Mouse (Mus musculus) stomach, postnatal 0 days (tissue): ENCODE results near the gene Map3k3. TPM values are rescaled to one million over a fixed set of nuclear protein-coding genes. Genes with fewer than 3 reads are reported as not detected.
"Not testable (repeated sequence)": the region's sequence is repeated elsewhere in the genome, so short reads cannot be mapped to it uniquely, and the experiment has no call there.

ENCODE experiments used
- ATAC-seq: fragments of 200-750 bp; cut with Nextera tagmentation; 2 replicates; pipeline ENCODE4 v1.8.0; 2017; ENCODE audit not compliant: low FRiP score, low TSS enrichment
- DNase-seq: peaks from one replicate; pipeline ENCODE4 v3.0.0-alpha.2; 2016; ENCODE audit warnings: low spot score
- H3K27ac ChIP-seq: fragments of 300-500 bp; sonication (generic); replicated peaks from 2 replicates; pipeline ENCODE4 v1.5.1; 2014; ENCODE audit warnings: mild to moderate bottlenecking, control low read depth
- H3K27me3 ChIP-seq: fragments of 300-500 bp; sonication (generic); 2 replicates; pipeline ENCODE4 v1.6.1; 2014; ENCODE audit warnings: low read length; ENCODE audit not compliant: control insufficient read depth, insufficient read depth
- H3K36me3 ChIP-seq: fragments of 300-500 bp; sonication (generic); 2 replicates; pipeline ENCODE4 v1.6.1; 2014; ENCODE audit warnings: low read length, mixed read lengths; ENCODE audit not compliant: control insufficient read depth, insufficient read depth
- H3K4me1 ChIP-seq: fragments of 300-500 bp; sonication (generic); replicated peaks from 2 replicates; pipeline ENCODE4 v1.6.1; 2014; ENCODE audit warnings: antibody characterized with exemption; ENCODE audit not compliant: control insufficient read depth, insufficient read depth
- H3K4me2 ChIP-seq: fragments of 300-500 bp; sonication (generic); replicated peaks from 2 replicates; pipeline ENCODE4 v1.6.1; 2014; ENCODE audit warnings: low read depth, mild to moderate bottlenecking, control low read depth, moderate library complexity
- H3K4me3 ChIP-seq: fragments of 300-500 bp; sonication (generic); 2 replicates; pipeline ENCODE4 v1.5.1; 2014; ENCODE audit warnings: low read depth, low read length, control low read depth
- H3K9ac ChIP-seq: fragments of 300-500 bp; sonication (generic); 2 replicates; pipeline ENCODE4 v1.6.1; 2014; ENCODE audit warnings: mild to moderate bottlenecking, low read length, control low read depth, mixed read lengths
- H3K9me3 ChIP-seq: fragments of 300-500 bp; sonication (generic); 2 replicates; pipeline ENCODE4 v1.6.1; 2016; ENCODE audit warnings: low read length; ENCODE audit not compliant: control insufficient read depth
- CTCF ChIP-seq: IDR thresholded peaks from 2 replicates; pipeline ENCODE4 v1.5.1; 2016; ENCODE audit warnings: antibody characterized with exemption, low read depth, mild to moderate bottlenecking, moderate library complexity
- EP300 ChIP-seq: optimal IDR thresholded peaks from 2 replicates; pipeline ENCODE3; 2016; ENCODE audit warnings: antibody characterized with exemption
- WGBS: fragments of 180-500 bp; shearing (Covaris S2); extraction: QIAGEN DNeasy Blood & Tissue Kit; methylation state at CpG from one replicate; pipeline ENCODE4 v1.1.7; 2014; 5-methylcytosine and 5-hydroxymethylcytosine counted together
- polyA plus RNA-seq: library from polyadenylated mRNA; unstranded; fragments of >200 nt; fragmentation: Nextera tagmentation; extraction: Ambion mirVana; gene quantifications from 2 replicates; pipeline ENCODE4 v1.2.1, GENCODE M21; 2015

Map3k3 gene
- polyA plus RNA-seq, 1 experiment from 2014 or later, result 8.7 TPM

DNA sequence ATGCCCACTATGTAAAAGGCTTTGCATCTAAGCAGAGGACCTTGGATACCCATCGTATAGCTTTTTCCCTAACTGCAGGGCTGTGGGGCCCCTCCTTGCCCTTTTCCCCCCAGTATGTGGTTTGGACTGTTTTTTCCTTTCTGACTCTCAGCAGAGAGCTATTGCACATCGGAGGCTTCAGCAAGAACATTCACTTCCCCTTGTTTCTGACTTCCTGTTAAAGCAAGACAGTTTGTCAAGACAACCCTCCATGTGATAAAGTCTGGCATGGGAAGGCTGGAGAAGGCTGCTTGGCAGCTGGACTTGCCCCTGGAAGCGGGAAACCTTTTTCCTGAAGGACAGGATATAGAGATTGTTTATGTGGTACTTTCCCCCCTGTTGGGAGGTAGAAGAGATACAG is 38.3 kb downstream of the Map3k3 start:
- Histone ChIP-seq H3K9me3 (no peaks in the 10 kb centered on the region), H3K27ac (no peak overlapping the region), H3K9ac (no peak overlapping the region), H3K4me2 (no peak overlapping the region), H3K4me3 (no peak overlapping the region), H3K27me3 (no peaks in the 10 kb centered on the region), H3K4me1 (no peaks in the 10 kb centered on the region), H3K36me3 (peaks cover 8% of the 10 kb centered on the region)
- ATAC-seq, result no peak
- TF ChIP-seq CTCF, result no peak
- TF ChIP-seq EP300, result no peak
- 74% methylated on average over 3 of the region's 3 CpGs for WGBS
- DNase-seq, result no peak

DNA sequence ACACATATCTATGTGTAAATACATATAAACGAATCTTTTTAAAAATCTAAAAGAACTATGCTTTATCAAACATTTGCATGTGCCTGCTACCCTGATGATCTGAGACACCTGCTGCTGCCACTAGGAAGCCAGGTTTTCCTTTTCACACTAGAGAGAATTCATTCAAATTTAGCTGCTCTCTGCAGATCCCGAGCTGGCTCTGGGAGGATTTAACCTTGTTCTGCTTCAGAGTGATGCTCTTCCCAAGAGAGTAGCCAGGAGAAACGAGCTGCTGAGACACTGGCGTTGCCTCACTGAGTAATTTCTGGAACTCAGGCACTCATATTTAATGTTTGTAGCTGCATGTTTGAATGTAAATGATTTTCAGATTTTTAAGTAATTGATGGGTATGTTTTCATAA is 40.4 kb downstream of the Map3k3 start:
- H3K9me3 ChIP-seq, result no peaks in the 10 kb centered on the region
- H3K27ac ChIP-seq, result no peak overlapping the region
- ATAC-seq (no peak), DNase-seq (no peak)
- H3K9ac ChIP-seq, result no peak overlapping the region
- H3K4me1 ChIP-seq, result no peaks in the 10 kb centered on the region
- H3K36me3 ChIP-seq, result peaks cover 13% of the 10 kb centered on the region
- H3K27me3 ChIP-seq, result no peaks in the 10 kb centered on the region
- no peak overlapping the region for H3K4me2 ChIP-seq
- no peak overlapping the region for H3K4me3 ChIP-seq
- TF ChIP-seq CTCF (no peak), EP300 (no peak)
- WGBS, result 55% methylated on average over 4 of the region's 4 CpGs

DNA sequence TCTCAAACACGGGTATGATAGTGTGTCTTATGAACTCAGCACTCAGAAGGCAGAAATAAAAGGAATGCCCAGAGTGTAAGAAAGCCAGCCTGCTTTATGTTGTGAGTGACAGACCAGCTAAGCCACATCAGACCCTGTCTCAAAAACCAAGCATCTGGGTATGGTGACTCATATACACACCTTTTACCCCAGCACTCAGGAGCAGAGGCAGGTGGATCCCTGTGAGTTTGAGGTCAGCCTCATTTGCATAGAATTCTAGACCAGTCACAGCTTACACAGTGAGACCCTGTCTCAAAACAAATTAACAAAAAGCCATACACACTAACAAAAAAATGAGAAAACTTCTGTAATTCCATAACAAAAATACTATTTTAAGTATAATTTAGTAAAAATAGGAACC is 41.4 kb downstream of the Map3k3 start:
- H3K4me1 ChIP-seq, result no peaks in the 10 kb centered on the region
- TF ChIP-seq CTCF (no peak), EP300 (no peak)
- H3K9ac ChIP-seq, result no peak overlapping the region
- 49% methylated on average over 1 of the region's 1 CpGs for WGBS
- H3K27ac ChIP-seq, result no peak overlapping the region
- no peak for ATAC-seq
- no peaks in the 10 kb centered on the region for H3K27me3 ChIP-seq
- no peak for DNase-seq
- H3K4me3 ChIP-seq, result no peak overlapping the region
- no peaks in the 10 kb centered on the region for H3K9me3 ChIP-seq
- H3K36me3 ChIP-seq, result peaks cover 13% of the 10 kb centered on the region
- H3K4me2 ChIP-seq, result no peak overlapping the region

DNA sequence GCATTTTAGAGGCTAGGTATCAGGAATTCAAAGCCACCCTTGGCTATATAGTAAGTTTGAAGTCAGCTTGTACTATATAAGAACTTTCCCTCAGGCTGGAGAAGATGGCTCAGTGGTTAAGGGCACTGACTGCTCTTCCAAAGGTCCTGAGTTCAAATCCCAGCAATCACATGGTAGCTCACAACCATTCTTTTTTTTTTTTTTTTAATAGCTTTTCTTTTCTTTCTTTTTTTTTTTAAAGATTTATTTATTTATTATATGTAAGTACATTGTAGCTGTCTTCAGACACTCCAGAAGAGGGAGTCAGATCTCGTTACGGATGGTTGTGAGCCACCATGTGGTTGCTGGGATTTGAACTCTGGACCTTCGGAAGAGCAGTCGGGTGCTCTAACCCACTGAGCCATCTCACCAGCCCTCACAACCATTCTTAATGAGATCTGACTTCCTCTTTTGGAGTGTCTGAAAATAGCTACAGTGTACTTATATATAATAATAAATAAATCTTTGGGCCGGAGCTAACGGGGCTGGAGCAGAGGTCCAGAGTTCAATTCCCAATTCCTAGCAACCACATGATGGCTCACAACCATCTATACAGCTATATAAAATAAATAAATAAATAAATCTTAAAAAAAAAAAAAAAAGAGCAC is 42.4 kb downstream of the Map3k3 start:
- not testable (repeated sequence) for H3K9ac ChIP-seq, DNase-seq, H3K27me3 ChIP-seq, H3K4me2 ChIP-seq, H3K9me3 ChIP-seq, H3K4me3 ChIP-seq, H3K27ac ChIP-seq, ATAC-seq, H3K4me1 ChIP-seq
- peaks cover 13% of the 10 kb centered on the region for H3K36me3 ChIP-seq
- WGBS, result 88% methylated on average over 4 of the region's 6 CpGs

DNA sequence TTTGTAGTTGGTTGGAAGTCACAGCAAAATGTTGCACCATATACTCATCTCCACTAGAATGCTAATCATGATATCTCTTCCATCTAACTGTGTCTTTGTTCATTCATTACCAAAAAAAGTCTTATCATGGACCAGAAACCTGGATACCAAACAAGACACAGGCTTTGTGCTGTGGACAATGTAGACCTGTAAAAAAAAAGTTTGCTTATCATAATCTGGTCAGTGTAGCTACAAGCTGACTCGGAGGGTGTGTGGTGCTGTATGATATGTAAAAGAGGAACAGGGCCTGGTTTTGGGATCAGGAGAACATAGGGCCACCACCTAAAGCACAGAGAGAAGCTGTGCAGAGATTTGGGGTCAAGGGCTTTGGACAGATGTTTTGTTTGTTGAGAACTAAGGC is 45.1 kb downstream of the Map3k3 start:
- no peak for DNase-seq
- Histone ChIP-seq H3K27me3 (no peaks in the 10 kb centered on the region), H3K9ac (no peak overlapping the region), H3K4me3 (no peak overlapping the region), H3K27ac (no peak overlapping the region), H3K4me1 (no peaks in the 10 kb centered on the region), H3K9me3 (no peaks in the 10 kb centered on the region), H3K36me3 (peaks cover 6% of the 10 kb centered on the region; the same call in 1 of the 2 replicates), H3K4me2 (no peak overlapping the region)
- TF ChIP-seq CTCF (no peak), EP300 (no peak)
- WGBS, result 74% methylated on average over 1 of the region's 1 CpGs
- ATAC-seq, result no peak

DNA sequence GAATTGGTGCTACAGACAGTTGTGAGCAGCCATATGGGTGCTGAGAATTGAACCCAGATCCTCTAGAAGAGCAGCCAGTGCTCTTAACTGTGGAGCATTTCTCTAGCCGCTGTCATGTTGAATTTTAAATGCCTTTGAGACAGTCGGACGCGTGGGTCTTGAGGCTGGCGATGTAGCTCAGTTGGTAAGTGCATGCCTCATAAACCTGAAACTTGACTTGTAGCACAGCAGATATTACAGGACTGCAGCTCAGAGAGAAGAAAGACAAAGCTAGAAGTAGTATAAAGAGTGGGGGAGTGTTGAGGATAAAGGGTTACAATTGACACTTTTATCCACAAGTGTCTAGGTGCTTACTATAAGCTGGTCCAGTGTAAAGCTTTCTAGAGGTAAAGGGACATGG is 48.1 kb downstream of the Map3k3 start:
- no peaks in the 10 kb centered on the region for H3K27me3 ChIP-seq
- H3K36me3 ChIP-seq, result 0 out of 2 replicates have a peak, but pooled peaks cover 5% of the 10 kb centered on the region
- H3K4me2 ChIP-seq, result no peak overlapping the region
- no peak overlapping the region for H3K9ac ChIP-seq
- no peak overlapping the region for H3K27ac ChIP-seq
- no peak for ATAC-seq
- WGBS, result 90% methylated on average over 5 of the region's 5 CpGs
- H3K9me3 ChIP-seq, result no peaks in the 10 kb centered on the region
- DNase-seq, result no peak
- no peak for TF ChIP-seq CTCF
- no peak for TF ChIP-seq EP300
- H3K4me1 ChIP-seq, result no peaks in the 10 kb centered on the region
- H3K4me3 ChIP-seq, result no peak overlapping the region
